Mouse (Mus musculus): ENCODE data around the gene Rhox13. TPM values are rescaled to one million over a fixed set of nuclear protein-coding genes. Genes with fewer than 3 reads are reported as not detected.

Gene Rhox13
- polyA plus RNA-seq, 1 experiment, result not detected

- Histone ChIP-seq H3ac (ENCODE audit: control insufficient read depth, insufficient read length) (no peak overlapping the region), H3K79me2 (ENCODE audit: control insufficient read depth, insufficient read depth) (no peaks in the 10 kb centered on the region), H3K36me3 (ENCODE audit: control insufficient read depth, insufficient read depth) (no peaks in the 10 kb centered on the region), H3K27me3 (ENCODE audit: control insufficient read depth, insufficient read depth, insufficient read length) (no peaks in the 10 kb centered on the region), H3K4me3 (no peak overlapping the region), H3K4me2 (ENCODE audit: low read depth) (no peak overlapping the region)
- no peak for TF ChIP-seq USF1 (IDR thresholded peaks at IDR 0.05; ENCODE audit: low read depth)
- TF ChIP-seq MAX (IDR thresholded peaks at IDR 0.05; ENCODE audit: low read depth), result no peak
- TF ChIP-seq MYOD1 (IDR thresholded peaks at IDR 0.05; ENCODE audit: control insufficient read depth in 1 of 3, insufficient read length in 2 of 3, low read depth in 2 of 3), result no peak
- TF ChIP-seq TCF3 (IDR thresholded peaks at IDR 0.05; ENCODE audit: insufficient read length, low read depth), result no peak
- TF ChIP-seq POLR2AphosphoS2 (IDR thresholded peaks at IDR 0.05; ENCODE audit: insufficient read length, low read depth), result no peak
- no peak for TF ChIP-seq SRF (IDR thresholded peaks at IDR 0.05; ENCODE audit: control insufficient read depth, insufficient read length, low read depth)
- TF ChIP-seq E2F4 (IDR thresholded peaks at IDR 0.05; ENCODE audit: insufficient read depth), result no peak
- no peak for TF ChIP-seq POLR2A (IDR thresholded peaks at IDR 0.05; ENCODE audit: insufficient read length, low read depth)
- TF ChIP-seq MYOG (IDR thresholded peaks at IDR 0.05; ENCODE audit: control insufficient read depth in 1 of 3, insufficient read depth in 1 of 3, insufficient read length in 2 of 3, low read depth in 2 of 3), result no peak
- no peak for TF ChIP-seq TCF12 (IDR thresholded peaks at IDR 0.05; ENCODE audit: insufficient read depth, poor library complexity, severe bottlenecking)
- no peak for TF ChIP-seq CEBPB (IDR thresholded peaks at IDR 0.05; ENCODE audit: insufficient read depth, poor library complexity, severe bottlenecking)
- TF ChIP-seq REST (IDR thresholded peaks at IDR 0.05; ENCODE audit: insufficient read depth, insufficient read length), result no peak
Observed at GRCm38 (mm10) chrX:38159097-38159496, 38.1 kb downstream of the Rhox13 start.

GRCm38 (mm10) chrX:38165315-38165714 lies 44.3 kb downstream of the Rhox13 start:
- Histone ChIP-seq H3K4me2 (ENCODE audit: low read depth) (no peak overlapping the region), H3K79me2 (ENCODE audit: control insufficient read depth, insufficient read depth) (no peaks in the 10 kb centered on the region), H3K36me3 (ENCODE audit: control insufficient read depth, insufficient read depth) (no peaks in the 10 kb centered on the region), H3K27me3 (ENCODE audit: control insufficient read depth, insufficient read depth, insufficient read length) (no peaks in the 10 kb centered on the region), H3ac (ENCODE audit: control insufficient read depth, insufficient read length) (no peak overlapping the region), H3K4me3 (no peak overlapping the region)
- TF ChIP-seq MAX (IDR thresholded peaks at IDR 0.05; ENCODE audit: low read depth) (no peak), POLR2AphosphoS2 (IDR thresholded peaks at IDR 0.05; ENCODE audit: insufficient read length, low read depth) (no peak), TCF3 (IDR thresholded peaks at IDR 0.05; ENCODE audit: insufficient read length, low read depth) (no peak), POLR2A (IDR thresholded peaks at IDR 0.05; ENCODE audit: insufficient read length, low read depth) (no peak), SRF (IDR thresholded peaks at IDR 0.05; ENCODE audit: control insufficient read depth, insufficient read length, low read depth) (no peak), MYOG (IDR thresholded peaks at IDR 0.05; ENCODE audit: control insufficient read depth in 1 of 3, insufficient read depth in 1 of 3, insufficient read length in 2 of 3, low read depth in 2 of 3) (no peak), E2F4 (IDR thresholded peaks at IDR 0.05; ENCODE audit: insufficient read depth) (no peak), USF1 (IDR thresholded peaks at IDR 0.05; ENCODE audit: low read depth) (no peak), CEBPB (IDR thresholded peaks at IDR 0.05; ENCODE audit: insufficient read depth, poor library complexity, severe bottlenecking) (no peak), REST (IDR thresholded peaks at IDR 0.05; ENCODE audit: insufficient read depth, insufficient read length) (no peak), TCF12 (IDR thresholded peaks at IDR 0.05; ENCODE audit: insufficient read depth, poor library complexity, severe bottlenecking) (no peak), MYOD1 (IDR thresholded peaks at IDR 0.05; ENCODE audit: control insufficient read depth in 1 of 3, insufficient read length in 2 of 3, low read depth in 2 of 3) (no peak)

GRCm38 (mm10) chrX:38166064-38166463 lies 45.0 kb downstream of the Rhox13 start:
- H3K79me2 ChIP-seq (ENCODE audit: control insufficient read depth, insufficient read depth), result no peaks in the 10 kb centered on the region
- no peak for TF ChIP-seq MYOG (IDR thresholded peaks at IDR 0.05; ENCODE audit: control insufficient read depth in 1 of 3, insufficient read depth in 1 of 3, insufficient read length in 2 of 3, low read depth in 2 of 3)
- TF ChIP-seq MAX (IDR thresholded peaks at IDR 0.05; ENCODE audit: low read depth), result no peak
- no peak for TF ChIP-seq REST (IDR thresholded peaks at IDR 0.05; ENCODE audit: insufficient read depth, insufficient read length)
- TF ChIP-seq SRF (IDR thresholded peaks at IDR 0.05; ENCODE audit: control insufficient read depth, insufficient read length, low read depth), result no peak
- TF ChIP-seq TCF12 (IDR thresholded peaks at IDR 0.05; ENCODE audit: insufficient read depth, poor library complexity, severe bottlenecking), result no peak
- TF ChIP-seq CEBPB (IDR thresholded peaks at IDR 0.05; ENCODE audit: insufficient read depth, poor library complexity, severe bottlenecking), result no peak
- no peak for TF ChIP-seq POLR2AphosphoS2 (IDR thresholded peaks at IDR 0.05; ENCODE audit: insufficient read length, low read depth)
- no peak for TF ChIP-seq TCF3 (IDR thresholded peaks at IDR 0.05; ENCODE audit: insufficient read length, low read depth)
- TF ChIP-seq POLR2A (IDR thresholded peaks at IDR 0.05; ENCODE audit: insufficient read length, low read depth), result no peak
- TF ChIP-seq E2F4 (IDR thresholded peaks at IDR 0.05; ENCODE audit: insufficient read depth), result no peak
- TF ChIP-seq MYOD1 (IDR thresholded peaks at IDR 0.05; ENCODE audit: control insufficient read depth in 1 of 3, insufficient read length in 2 of 3, low read depth in 2 of 3), result no peak
- TF ChIP-seq USF1 (IDR thresholded peaks at IDR 0.05; ENCODE audit: low read depth), result no peak
- H3K36me3 ChIP-seq (ENCODE audit: control insufficient read depth, insufficient read depth), result no peaks in the 10 kb centered on the region
- H3K27me3 ChIP-seq (ENCODE audit: control insufficient read depth, insufficient read depth, insufficient read length), result no peaks in the 10 kb centered on the region
- no peak overlapping the region for H3K4me2 ChIP-seq (ENCODE audit: low read depth)
- no peak overlapping the region for H3K4me3 ChIP-seq
- H3ac ChIP-seq (ENCODE audit: control insufficient read depth, insufficient read length), result no peak overlapping the region

- Histone ChIP-seq H3K36me3 (ENCODE audit: control insufficient read depth, insufficient read depth) (no peaks in the 10 kb centered on the region), H3K4me2 (ENCODE audit: low read depth) (no peak overlapping the region), H3ac (ENCODE audit: control insufficient read depth, insufficient read length) (no peak overlapping the region), H3K4me3 (no peak overlapping the region), H3K79me2 (ENCODE audit: control insufficient read depth, insufficient read depth) (no peaks in the 10 kb centered on the region), H3K27me3 (ENCODE audit: control insufficient read depth, insufficient read depth, insufficient read length) (no peaks in the 10 kb centered on the region)
- no peak for TF ChIP-seq POLR2A (IDR thresholded peaks at IDR 0.05; ENCODE audit: insufficient read length, low read depth)
- no peak for TF ChIP-seq USF1 (IDR thresholded peaks at IDR 0.05; ENCODE audit: low read depth)
- TF ChIP-seq TCF3 (IDR thresholded peaks at IDR 0.05; ENCODE audit: insufficient read length, low read depth), result no peak
- no peak for TF ChIP-seq SRF (IDR thresholded peaks at IDR 0.05; ENCODE audit: control insufficient read depth, insufficient read length, low read depth)
- no peak for TF ChIP-seq E2F4 (IDR thresholded peaks at IDR 0.05; ENCODE audit: insufficient read depth)
- TF ChIP-seq MYOG (IDR thresholded peaks at IDR 0.05; ENCODE audit: control insufficient read depth in 1 of 3, insufficient read depth in 1 of 3, insufficient read length in 2 of 3, low read depth in 2 of 3), result no peak
- no peak for TF ChIP-seq TCF12 (IDR thresholded peaks at IDR 0.05; ENCODE audit: insufficient read depth, poor library complexity, severe bottlenecking)
- TF ChIP-seq REST (IDR thresholded peaks at IDR 0.05; ENCODE audit: insufficient read depth, insufficient read length), result no peak
- no peak for TF ChIP-seq CEBPB (IDR thresholded peaks at IDR 0.05; ENCODE audit: insufficient read depth, poor library complexity, severe bottlenecking)
- no peak for TF ChIP-seq MYOD1 (IDR thresholded peaks at IDR 0.05; ENCODE audit: control insufficient read depth in 1 of 3, insufficient read length in 2 of 3, low read depth in 2 of 3)
- TF ChIP-seq MAX (IDR thresholded peaks at IDR 0.05; ENCODE audit: low read depth), result no peak
- no peak for TF ChIP-seq POLR2AphosphoS2 (IDR thresholded peaks at IDR 0.05; ENCODE audit: insufficient read length, low read depth)
Observed at GRCm38 (mm10) chrX:38166592-38166991, 45.6 kb downstream of the Rhox13 start.

Other genes starting within 250 kb of the Rhox13 start
- gene Rhox8, start 242.3 kb upstream of the Rhox13 start, polyA plus RNA-seq (2012; fragmentation: generic; extraction: Trizol), result not detected
- not detected for gene Rhox7b, start 224.0 kb upstream of the Rhox13 start, polyA plus RNA-seq (2012; fragmentation: generic; extraction: Trizol)
- gene Rhox9, start 219.4 kb upstream of the Rhox13 start, polyA plus RNA-seq (2012; fragmentation: generic; extraction: Trizol), result not detected
- gene Btg1-ps1, start 102.4 kb upstream of the Rhox13 start, polyA plus RNA-seq (2012; fragmentation: generic; extraction: Trizol), result not detected
- not detected for gene Btg1-ps2, start 78.1 kb upstream of the Rhox13 start, polyA plus RNA-seq (2012; fragmentation: generic; extraction: Trizol)
- gene Rhox10, start 54.7 kb upstream of the Rhox13 start, polyA plus RNA-seq (2012; fragmentation: generic; extraction: Trizol), result 0.19 TPM
- gene Rhox11, start 36.1 kb upstream of the Rhox13 start, polyA plus RNA-seq (2012; fragmentation: generic; extraction: Trizol), result not detected
- gene Rhox12, start 10.3 kb upstream of the Rhox13 start, polyA plus RNA-seq (2012; fragmentation: generic; extraction: Trizol), result not detected
- gene Zbtb33, start 68.6 kb downstream of the Rhox13 start, polyA plus RNA-seq (2012; fragmentation: generic; extraction: Trizol), result 2.4 TPM
- 0.06 TPM for gene Tmem255a, start 131.2 kb downstream of the Rhox13 start, polyA plus RNA-seq (2012; fragmentation: generic; extraction: Trizol)
- gene Atp1b4, start 195.0 kb downstream of the Rhox13 start, polyA plus RNA-seq (2012; fragmentation: generic; extraction: Trizol), result not detected